Mouse (Mus musculus) cerebellum, adult 18-20 months (tissue): Measurements from ENCODE around the gene Ptprg.
A peak's percentile ranks its signal among the peaks of the same experiment; 100 is the strongest.

Source experiments
- DNase-seq, 2 experiments: peaks; one replicate each; pipeline ENCODE4 v3.0.0; 2021

The Ptprg gene

GRCm38 (mm10) chr14:11619606-11620005, 66.3 kb downstream of the Ptprg start:
- DNase-seq = no peak

- no peak for DNase-seq
These were observed 67.0 kb downstream of the Ptprg start for GRCm38 (mm10) chr14:11620314-11620713.

- no peak for DNase-seq
These were observed 67.7 kb downstream of the Ptprg start for GRCm38 (mm10) chr14:11620962-11621568.

- DNase-seq = no peak
These were observed 70.2 kb downstream of the Ptprg start for GRCm38 (mm10) chr14:11623576-11623975.

- no peak for DNase-seq
These were observed 77.4 kb downstream of the Ptprg start for GRCm38 (mm10) chr14:11630736-11631135.

- no peak for DNase-seq
These were observed 78.2 kb downstream of the Ptprg start for GRCm38 (mm10) chr14:11631505-11631904.

- DNase-seq = no peak
These were observed 84.3 kb downstream of the Ptprg start for GRCm38 (mm10) chr14:11637673-11638072.

GRCm38 (mm10) chr14:11639366-11639765, 86.0 kb downstream of the Ptprg start:
- DNase-seq = no peak

- no peak for DNase-seq
These were observed 87.0 kb downstream of the Ptprg start for GRCm38 (mm10) chr14:11640372-11640771.

GRCm38 (mm10) chr14:11640996-11641395, 87.7 kb downstream of the Ptprg start:
- DNase-seq = no peak

- peak; percentile 28 to 38 for DNase-seq
These were observed 89.6 kb downstream of the Ptprg start for GRCm38 (mm10) chr14:11642977-11643376.

GRCm38 (mm10) chr14:11657374-11657773, 104.0 kb downstream of the Ptprg start:
- no peak for DNase-seq

- DNase-seq = no peak
These were observed 110.4 kb downstream of the Ptprg start for GRCm38 (mm10) chr14:11663661-11664215.

GRCm38 (mm10) chr14:11664302-11664701, 111.0 kb downstream of the Ptprg start:
- no peak for DNase-seq

- no peak for DNase-seq
These were observed 111.7 kb downstream of the Ptprg start for GRCm38 (mm10) chr14:11665046-11665445.

GRCm38 (mm10) chr14:11667762-11668161, 114.4 kb downstream of the Ptprg start:
- no peak for DNase-seq

- DNase-seq = no peak
These were observed 117.5 kb downstream of the Ptprg start for GRCm38 (mm10) chr14:11670847-11671246.

GRCm38 (mm10) chr14:11672981-11673547, 119.7 kb downstream of the Ptprg start:
- peak; percentile 94 to 96 for DNase-seq

- no peak for DNase-seq
These were observed 124.9 kb downstream of the Ptprg start for GRCm38 (mm10) chr14:11678201-11678600.

GRCm38 (mm10) chr14:11679741-11680140, 126.4 kb downstream of the Ptprg start:
- DNase-seq = no peak

- no peak for DNase-seq
These were observed 127.3 kb downstream of the Ptprg start for GRCm38 (mm10) chr14:11680621-11681020.

- DNase-seq = peak; percentile 33 to 36
These were observed 129.1 kb downstream of the Ptprg start for GRCm38 (mm10) chr14:11682441-11682840.

GRCm38 (mm10) chr14:11683386-11684081, 130.2 kb downstream of the Ptprg start:
- DNase-seq = peak; percentile 53 to 59

GRCm38 (mm10) chr14:11684104-11684503, 130.8 kb downstream of the Ptprg start:
- no peak for DNase-seq
